Mouse (Mus musculus): ENCODE results near the gene Gngt1. TPM values are rescaled to one million over a fixed set of nuclear protein-coding genes. Genes with fewer than 3 reads are reported as not detected.

Gene Gngt1
- polyA plus RNA-seq (2014; fragmentation: Nextera tagmentation; extraction: Ambion mirVana), result not detected in 2 replicates

GRCm38 (mm10) chr6:3993492-3993891 is at the start of gene Gngt1:
Gene Gngt1 (plus strand): TSS chr6:3993792.
- Histone ChIP-seq H3K4me2 (ENCODE audit: low read depth, low read length, severe bottlenecking) (no peak within 1 kb of the TSS), H3K9ac (ENCODE audit: low read length) (no peak within 1 kb of the TSS), H3K27ac (ENCODE audit: low read depth, low read length) (no peak within 1 kb of the TSS), H3K36me3 (ENCODE audit: control insufficient read depth, insufficient read depth, low read length) (no peaks in the 10 kb centered on the region), H3K9me3 (ENCODE audit: control insufficient read depth, low read length) (no peaks in the 10 kb centered on the region), H3K4me3 (ENCODE audit: low read depth, low read length) (no peak within 1 kb of the TSS), H3K27me3 (ENCODE audit: control insufficient read depth, insufficient read depth, low read length) (no peaks in the 10 kb centered on the region), H3K4me1 (replicated peaks; ENCODE audit: control insufficient read depth, insufficient read depth, low read length) (no peaks in the 10 kb centered on the region)
- ATAC-seq (replicated peaks; ENCODE audit: low FRiP score) (no peak), DNase-seq (ENCODE audit: low spot score) (no peak)
- WGBS, result 90% methylated on average over 6 of the region's 6 CpGs

- no peak for ATAC-seq (replicated peaks; ENCODE audit: low FRiP score)
Observed at GRCm38 (mm10) chr6:3954969-3955368, 38.6 kb upstream of the Gngt1 start.

GRCm38 (mm10) chr6:3967676-3968626 is 25.6 kb upstream of the Gngt1 start:
- Histone ChIP-seq H3K9me3 (ENCODE audit: control insufficient read depth, low read length) (no peaks in the 10 kb centered on the region), H3K4me3 (ENCODE audit: low read depth, low read length) (no peak overlapping the region), H3K36me3 (ENCODE audit: control insufficient read depth, insufficient read depth, low read length) (no peaks in the 10 kb centered on the region), H3K27ac (ENCODE audit: low read depth, low read length) (no peak overlapping the region), H3K4me1 (replicated peaks; ENCODE audit: control insufficient read depth, insufficient read depth, low read length) (no peaks in the 10 kb centered on the region), H3K27me3 (ENCODE audit: control insufficient read depth, insufficient read depth, low read length) (no peaks in the 10 kb centered on the region), H3K4me2 (ENCODE audit: low read depth, low read length, severe bottlenecking) (peak overlapping the region; percentile 24; the same call in 1 of the 2 replicates), H3K9ac (ENCODE audit: low read length) (no peak overlapping the region)
- WGBS, result 35% methylated on average over 31 of the region's 31 CpGs
- peak; percentile 54 for DNase-seq (ENCODE audit: low spot score)
- 0 out of 2 replicates have a peak, but pooled peaks have one; percentile 30 for ATAC-seq (replicated peaks; ENCODE audit: low FRiP score)

More at GRCm38 (mm10) chr6:3954969-3955368, 38.6 kb upstream of the Gngt1 start:
- Histone ChIP-seq H3K27ac (ENCODE audit: low read depth, low read length) (no peak overlapping the region), H3K27me3 (ENCODE audit: control insufficient read depth, insufficient read depth, low read length) (no peaks in the 10 kb centered on the region), H3K9me3 (ENCODE audit: control insufficient read depth, low read length) (no peaks in the 10 kb centered on the region), H3K4me3 (ENCODE audit: low read depth, low read length) (no peak overlapping the region), H3K9ac (ENCODE audit: low read length) (no peak overlapping the region), H3K36me3 (ENCODE audit: control insufficient read depth, insufficient read depth, low read length) (no peaks in the 10 kb centered on the region), H3K4me1 (replicated peaks; ENCODE audit: control insufficient read depth, insufficient read depth, low read length) (no peaks in the 10 kb centered on the region), H3K4me2 (ENCODE audit: low read depth, low read length, severe bottlenecking) (no peak overlapping the region)
- no peak for DNase-seq (ENCODE audit: low spot score)
- 56% methylated on average over 4 of the region's 4 CpGs for WGBS

- no peak overlapping the region for H3K4me2 ChIP-seq (ENCODE audit: low read depth, low read length, severe bottlenecking)
- no peak for DNase-seq (ENCODE audit: low spot score)
- no peaks in the 10 kb centered on the region for H3K27me3 ChIP-seq (ENCODE audit: control insufficient read depth, insufficient read depth, low read length)
- ATAC-seq (replicated peaks; ENCODE audit: low FRiP score), result no peak
- H3K9me3 ChIP-seq (ENCODE audit: control insufficient read depth, low read length), result no peaks in the 10 kb centered on the region
- no peaks in the 10 kb centered on the region for H3K4me1 ChIP-seq (replicated peaks; ENCODE audit: control insufficient read depth, insufficient read depth, low read length)
- no peaks in the 10 kb centered on the region for H3K36me3 ChIP-seq (ENCODE audit: control insufficient read depth, insufficient read depth, low read length)
- 65% methylated on average over 1 of the region's 1 CpGs for WGBS
- no peak overlapping the region for H3K4me3 ChIP-seq (ENCODE audit: low read depth, low read length)
- H3K27ac ChIP-seq (ENCODE audit: low read depth, low read length), result no peak overlapping the region
- no peak overlapping the region for H3K9ac ChIP-seq (ENCODE audit: low read length)
Observed at GRCm38 (mm10) chr6:3973679-3974078, 19.9 kb upstream of the Gngt1 start.

GRCm38 (mm10) chr6:3982661-3983284 is 10.8 kb upstream of the Gngt1 start:
- 87% methylated on average over 5 of the region's 5 CpGs for WGBS
- no peaks in the 10 kb centered on the region for H3K9me3 ChIP-seq (ENCODE audit: control insufficient read depth, low read length)
- H3K4me1 ChIP-seq (replicated peaks; ENCODE audit: control insufficient read depth, insufficient read depth, low read length), result no peaks in the 10 kb centered on the region

GRCm38 (mm10) chr6:3988750-3989149 is 4.8 kb upstream of the Gngt1 start, which contains the start of gene Tfpi2:
Gene Tfpi2 (minus strand): TSS chr6:3988919.
- no peak within 1 kb of the TSS for H3K4me3 ChIP-seq (ENCODE audit: low read depth, low read length)
- H3K9ac ChIP-seq (ENCODE audit: low read length), result no peak within 1 kb of the TSS
- no peak within 1 kb of the TSS for H3K4me2 ChIP-seq (ENCODE audit: low read depth, low read length, severe bottlenecking)
- no peak within 1 kb of the TSS for H3K27ac ChIP-seq (ENCODE audit: low read depth, low read length)
- WGBS, result 84% methylated on average over 3 of the region's 3 CpGs
- no peaks in the 10 kb centered on the region for H3K9me3 ChIP-seq (ENCODE audit: control insufficient read depth, low read length)
- no peaks in the 10 kb centered on the region for H3K4me1 ChIP-seq (replicated peaks; ENCODE audit: control insufficient read depth, insufficient read depth, low read length)
- no peaks in the 10 kb centered on the region for H3K36me3 ChIP-seq (ENCODE audit: control insufficient read depth, insufficient read depth, low read length)
- DNase-seq (ENCODE audit: low spot score) (no peak), ATAC-seq (replicated peaks; ENCODE audit: low FRiP score) (no peak)
- H3K27me3 ChIP-seq (ENCODE audit: control insufficient read depth, insufficient read depth, low read length), result no peaks in the 10 kb centered on the region

More at GRCm38 (mm10) chr6:3982661-3983284, 10.8 kb upstream of the Gngt1 start:
- H3K9ac ChIP-seq (ENCODE audit: low read length), result no peak overlapping the region
- DNase-seq (ENCODE audit: low spot score) (no peak), ATAC-seq (replicated peaks; ENCODE audit: low FRiP score) (no peak)
- H3K4me2 ChIP-seq (ENCODE audit: low read depth, low read length, severe bottlenecking), result no peak overlapping the region
- no peak overlapping the region for H3K4me3 ChIP-seq (ENCODE audit: low read depth, low read length)
- H3K27me3 ChIP-seq (ENCODE audit: control insufficient read depth, insufficient read depth, low read length), result no peaks in the 10 kb centered on the region
- H3K36me3 ChIP-seq (ENCODE audit: control insufficient read depth, insufficient read depth, low read length), result no peaks in the 10 kb centered on the region
- no peak overlapping the region for H3K27ac ChIP-seq (ENCODE audit: low read depth, low read length)

GRCm38 (mm10) chr6:3998089-3998488 is 4.5 kb downstream of the Gngt1 start:
- no peaks in the 10 kb centered on the region for H3K36me3 ChIP-seq (ENCODE audit: control insufficient read depth, insufficient read depth, low read length)
- no peak overlapping the region for H3K4me3 ChIP-seq (ENCODE audit: low read depth, low read length)
- H3K4me1 ChIP-seq (replicated peaks; ENCODE audit: control insufficient read depth, insufficient read depth, low read length), result no peaks in the 10 kb centered on the region
- no peak overlapping the region for H3K9ac ChIP-seq (ENCODE audit: low read length)
- DNase-seq (ENCODE audit: low spot score) (no peak), ATAC-seq (replicated peaks; ENCODE audit: low FRiP score) (no peak)
- no peaks in the 10 kb centered on the region for H3K9me3 ChIP-seq (ENCODE audit: control insufficient read depth, low read length)
- no peak overlapping the region for H3K4me2 ChIP-seq (ENCODE audit: low read depth, low read length, severe bottlenecking)
- 87% methylated on average over 4 of the region's 4 CpGs for WGBS
- no peaks in the 10 kb centered on the region for H3K27me3 ChIP-seq (ENCODE audit: control insufficient read depth, insufficient read depth, low read length)
- H3K27ac ChIP-seq (ENCODE audit: low read depth, low read length), result no peak overlapping the region

GRCm38 (mm10) chr6:3999296-3999695 is 5.7 kb downstream of the Gngt1 start:
- no peak for ATAC-seq (replicated peaks; ENCODE audit: low FRiP score)

More at GRCm38 (mm10) chr6:3999296-3999695, 5.7 kb downstream of the Gngt1 start:
- H3K9ac ChIP-seq (ENCODE audit: low read length), result no peak overlapping the region
- H3K36me3 ChIP-seq (ENCODE audit: control insufficient read depth, insufficient read depth, low read length), result no peaks in the 10 kb centered on the region
- no peaks in the 10 kb centered on the region for H3K9me3 ChIP-seq (ENCODE audit: control insufficient read depth, low read length)
- no peaks in the 10 kb centered on the region; the same call in 1 of the 2 replicates for H3K4me1 ChIP-seq (replicated peaks; ENCODE audit: control insufficient read depth, insufficient read depth, low read length)
- no peak overlapping the region for H3K27ac ChIP-seq (ENCODE audit: low read depth, low read length)
- no peak for DNase-seq (ENCODE audit: low spot score)
- H3K4me2 ChIP-seq (ENCODE audit: low read depth, low read length, severe bottlenecking), result no peak overlapping the region
- WGBS, result 71% methylated on average over 6 of the region's 6 CpGs
- no peaks in the 10 kb centered on the region for H3K27me3 ChIP-seq (ENCODE audit: control insufficient read depth, insufficient read depth, low read length)
- no peak overlapping the region for H3K4me3 ChIP-seq (ENCODE audit: low read depth, low read length)

All from forebrain, embryonic 11.5 days (tissue).